Mouse (Mus musculus) kidney, postnatal 0 days (tissue): Measurements from ENCODE around the gene Prpf18. TPM values are rescaled to one million over a fixed set of nuclear protein-coding genes. Genes with fewer than 3 reads are reported as not detected.
A peak's percentile ranks its signal among the peaks of the same experiment; 100 is the strongest.
"Not testable (repeated sequence)": the region's sequence is repeated elsewhere in the genome, so short reads cannot be mapped to it uniquely, and the experiment has no call there.

Experiments used
- ATAC-seq: fragments of 200-750 bp; cut with Nextera tagmentation; replicated peaks from 2 replicates; pipeline ENCODE4 v1.8.0; 2017; ENCODE audit warnings: low read depth, moderate number of reproducible peaks, moderate TSS enrichment, moderate library complexity; ENCODE audit not compliant: low FRiP score
- DNase-seq: peaks from one replicate; pipeline ENCODE4 v3.0.0-alpha.2; 2016; ENCODE audit warnings: low spot score
- H3K27ac ChIP-seq: fragments of 300-500 bp; sonication (generic); 2 replicates; pipeline ENCODE4 v1.5.1; 2014; ENCODE audit warnings: mild to moderate bottlenecking
- H3K27me3 ChIP-seq: fragments of 300-500 bp; sonication (generic); 2 replicates; pipeline ENCODE4 v1.6.1; 2014; ENCODE audit warnings: low read length, mixed read lengths; ENCODE audit not compliant: insufficient read depth
- H3K36me3 ChIP-seq: fragments of 300-500 bp; sonication (generic); 2 replicates; pipeline ENCODE4 v1.6.1; 2014; ENCODE audit warnings: low read length, mixed read lengths; ENCODE audit not compliant: insufficient read depth
- H3K4me1 ChIP-seq: fragments of 300-500 bp; sonication (generic); replicated peaks from 2 replicates; pipeline ENCODE4 v1.6.1; 2014; ENCODE audit warnings: antibody characterized with exemption, low read length, mixed read lengths; ENCODE audit not compliant: insufficient read depth
- H3K4me2 ChIP-seq: fragments of 300-500 bp; sonication (generic); 2 replicates; pipeline ENCODE4 v1.6.1; 2014; ENCODE audit warnings: mild to moderate bottlenecking, low read length, moderate library complexity, mixed read lengths
- H3K4me3 ChIP-seq: fragments of 300-500 bp; sonication (generic); replicated peaks from 2 replicates; pipeline ENCODE4 v1.5.1; 2014; ENCODE audit warnings: low read depth, low read length
- H3K9ac ChIP-seq: fragments of 300-500 bp; sonication (generic); 2 replicates; pipeline ENCODE4 v1.6.1; 2014; ENCODE audit warnings: low read depth, low read length
- H3K9me3 ChIP-seq: fragments of 300-500 bp; sonication (generic); replicated peaks from 2 replicates; pipeline ENCODE4 v1.6.1; 2016; ENCODE audit warnings: low read length, inconsistent platforms, mixed read lengths
- CTCF ChIP-seq: IDR thresholded peaks from 2 replicates; pipeline ENCODE4 v1.5.1; 2016; ENCODE audit warnings: antibody characterized with exemption, low read depth, mild to moderate bottlenecking, moderate library complexity
- WGBS: fragments of 180-500 bp; shearing (Covaris S2); extraction: QIAGEN DNeasy Blood & Tissue Kit; methylation state at CpG from one replicate; pipeline ENCODE4 v1.1.7; 2014; 5-methylcytosine and 5-hydroxymethylcytosine counted together
- polyA plus RNA-seq: library from polyadenylated mRNA; unstranded; fragments of >200 nt; fragmentation: Nextera tagmentation; extraction: Ambion mirVana; gene quantifications from 2 replicates; pipeline ENCODE4 v1.2.1, GENCODE M21; 2015

The Prpf18 gene
- polyA plus RNA-seq, 1 experiment from 2014 or later: 24.3 TPM

DNA sequence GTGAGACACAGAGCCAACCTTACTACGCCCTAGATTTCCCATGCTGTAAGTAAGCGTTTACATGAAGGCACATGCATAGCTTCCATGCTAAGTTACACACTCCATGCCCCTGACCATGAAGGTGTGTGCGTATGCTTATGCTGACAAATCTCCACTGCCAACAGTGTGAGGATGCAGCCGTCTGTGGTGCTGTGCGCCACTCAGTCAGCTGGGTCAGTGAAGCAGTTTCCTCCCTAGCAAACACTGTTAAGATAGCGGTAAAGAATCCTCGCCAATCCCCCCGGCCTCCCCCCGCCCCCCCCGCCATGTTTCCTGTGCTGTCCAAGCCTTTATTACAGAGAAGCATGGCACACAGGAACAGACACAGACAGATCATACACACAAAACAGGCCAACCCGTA is 22.4 kb downstream of the Prpf18 start:
- no peak overlapping the region for H3K4me2 ChIP-seq
- H3K4me1 ChIP-seq: no peaks in the 10 kb centered on the region
- TF ChIP-seq CTCF: no peak
- H3K4me3 ChIP-seq: no peak overlapping the region
- H3K36me3 ChIP-seq: peaks cover 18% of the 10 kb centered on the region
- no peak overlapping the region for H3K9ac ChIP-seq
- H3K9me3 ChIP-seq: no peaks in the 10 kb centered on the region
- H3K27ac ChIP-seq: no peak overlapping the region
- no peak for DNase-seq
- 85% methylated on average over 11 of the region's 11 CpGs for WGBS
- ATAC-seq: no peak
- H3K27me3 ChIP-seq: no peaks in the 10 kb centered on the region

DNA sequence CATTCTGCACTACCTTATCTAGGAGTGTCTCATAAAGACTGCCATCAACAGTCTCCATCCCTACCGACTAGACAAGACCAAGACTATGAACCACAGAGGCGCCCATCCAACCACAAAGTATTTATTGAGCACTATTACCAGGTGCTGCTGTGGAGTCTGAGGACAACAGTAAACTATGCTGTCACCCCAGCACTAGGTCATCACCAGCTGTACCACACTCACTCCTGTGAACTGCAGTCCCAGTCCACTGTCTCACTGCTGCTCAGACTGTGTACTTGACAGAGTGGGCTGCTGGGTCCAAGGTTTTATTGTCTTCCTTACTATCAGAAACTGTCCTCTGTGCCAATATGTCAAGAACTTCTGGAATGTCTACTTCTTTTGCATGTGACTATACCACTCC is 23.0 kb downstream of the Prpf18 start:
- no peaks in the 10 kb centered on the region for H3K9me3 ChIP-seq
- no peak overlapping the region for H3K4me3 ChIP-seq
- no peak for TF ChIP-seq CTCF
- no peak overlapping the region for H3K9ac ChIP-seq
- no peak overlapping the region for H3K27ac ChIP-seq
- ATAC-seq: no peak
- no peaks in the 10 kb centered on the region for H3K4me1 ChIP-seq
- DNase-seq: no peak
- H3K36me3 ChIP-seq: peaks cover 17% of the 10 kb centered on the region; the same call in 1 of the 2 replicates
- no peaks in the 10 kb centered on the region for H3K27me3 ChIP-seq
- H3K4me2 ChIP-seq: no peak overlapping the region
- 91% methylated on average over 2 of the region's 2 CpGs for WGBS

DNA sequence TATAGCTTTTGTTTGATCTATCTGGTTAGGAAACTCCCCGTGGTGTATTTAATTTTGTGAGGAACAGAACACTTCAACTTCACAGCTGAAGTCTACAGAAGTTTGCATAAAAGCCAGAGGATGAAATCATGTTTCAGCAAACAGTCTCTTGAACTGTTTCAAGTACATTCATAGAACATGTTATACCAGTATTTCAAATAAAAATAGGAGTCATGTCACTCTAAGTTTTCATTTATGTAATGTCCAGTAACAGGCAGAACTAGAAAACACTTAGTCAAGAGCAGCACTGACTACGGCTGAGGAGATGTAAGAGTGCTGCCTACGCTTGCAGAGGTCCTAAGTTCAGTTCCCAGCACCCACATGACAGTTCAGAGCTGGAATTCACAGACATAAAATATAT is 25.0 kb downstream of the Prpf18 start:
- H3K4me2 ChIP-seq: no peak overlapping the region
- ATAC-seq: no peak
- peaks cover 22% of the 10 kb centered on the region; the same call in 1 of the 2 replicates for H3K36me3 ChIP-seq
- no peaks in the 10 kb centered on the region for H3K4me1 ChIP-seq
- DNase-seq: no peak
- H3K27me3 ChIP-seq: no peaks in the 10 kb centered on the region
- no peak overlapping the region for H3K9ac ChIP-seq
- 89% methylated on average over 3 of the region's 3 CpGs for WGBS
- H3K9me3 ChIP-seq: no peaks in the 10 kb centered on the region
- TF ChIP-seq CTCF: no peak
- no peak overlapping the region for H3K4me3 ChIP-seq
- no peak overlapping the region for H3K27ac ChIP-seq

GRCm38 (mm10) chr2:4621471-4621985 is 30.4 kb downstream of the Prpf18 start:
- Histone ChIP-seq H3K4me2 (no peak overlapping the region), H3K27ac (no peak overlapping the region; the same call in 1 of the 2 replicates)

DNA sequence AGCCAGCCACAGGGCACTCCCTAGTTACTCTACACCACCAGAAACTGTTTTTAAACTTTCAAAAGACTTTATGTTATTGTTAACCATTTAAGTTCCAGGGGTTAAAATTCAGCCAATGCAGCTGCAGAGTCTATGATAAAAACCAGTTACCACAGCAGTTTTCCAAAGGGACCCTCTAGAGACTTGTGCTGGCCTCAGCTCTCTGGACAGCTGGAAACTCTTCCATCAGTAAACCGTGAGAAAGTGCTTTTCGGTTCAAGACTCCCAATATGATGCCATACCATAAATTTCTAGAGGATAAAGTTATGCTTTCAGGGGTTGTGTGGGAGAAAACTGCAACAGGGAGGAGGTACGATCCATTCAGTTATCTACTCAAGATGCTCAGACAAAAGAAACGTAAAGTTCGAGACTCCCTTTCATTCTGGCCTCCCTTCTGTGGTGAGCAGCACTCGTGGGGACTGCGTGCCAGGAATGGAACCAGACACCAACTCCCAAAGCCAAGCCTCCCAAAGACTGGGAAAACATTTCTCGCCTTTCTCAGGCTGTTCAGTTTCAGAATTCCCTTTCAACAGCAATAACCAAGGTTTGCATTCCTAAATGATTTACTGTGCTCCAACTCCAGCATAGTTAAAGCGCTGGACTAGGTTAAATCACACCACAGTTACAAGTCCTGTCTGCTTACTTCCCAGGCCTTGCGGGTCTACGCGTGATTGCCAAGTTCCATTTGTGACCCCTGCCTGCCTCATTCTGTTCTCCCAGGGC is 31.1 kb downstream of the Prpf18 start:
- peak; percentile 87 for DNase-seq
- Histone ChIP-seq H3K4me1 (0 out of 2 replicates have a peak, but pooled peaks cover 2% of the 10 kb centered on the region), H3K9ac (no peak overlapping the region), H3K9me3 (no peaks in the 10 kb centered on the region), H3K4me2 (no peak overlapping the region), H3K4me3 (no peak overlapping the region), H3K27ac (peak overlapping the region; percentile 14; the same call in 1 of the 2 replicates), H3K27me3 (no peaks in the 10 kb centered on the region), H3K36me3 (0 out of 2 replicates have a peak, but pooled peaks cover 5% of the 10 kb centered on the region)
- WGBS: 31% methylated on average over 12 of the region's 12 CpGs
- no peak for TF ChIP-seq CTCF
- peak; percentile 49; the same call in 1 of the 2 replicates for ATAC-seq

More at GRCm38 (mm10) chr2:4621471-4621985, 30.4 kb downstream of the Prpf18 start:
- 35% methylated on average over 3 of the region's 3 CpGs for WGBS
- Histone ChIP-seq H3K9me3 (no peaks in the 10 kb centered on the region), H3K4me3 (no peak overlapping the region), H3K4me1 (0 out of 2 replicates have a peak, but pooled peaks cover 2% of the 10 kb centered on the region), H3K27me3 (no peaks in the 10 kb centered on the region), H3K36me3 (0 out of 2 replicates have a peak, but pooled peaks cover 5% of the 10 kb centered on the region), H3K9ac (no peak overlapping the region)
- DNase-seq (peak; percentile 17), ATAC-seq (no peak; the same call in 1 of the 2 replicates)
- no peak for TF ChIP-seq CTCF

GRCm38 (mm10) chr2:4619893-4620593 is 31.9 kb downstream of the Prpf18 start:
- ATAC-seq (no peak), DNase-seq (peak; percentile 29)
- no peaks in the 10 kb centered on the region for H3K9me3 ChIP-seq
- 43% methylated on average over 6 of the region's 6 CpGs for WGBS
- no peak overlapping the region for H3K4me2 ChIP-seq
- no peaks in the 10 kb centered on the region for H3K27me3 ChIP-seq
- H3K4me3 ChIP-seq: no peak overlapping the region
- H3K36me3 ChIP-seq: 0 out of 2 replicates have a peak, but pooled peaks cover 5% of the 10 kb centered on the region
- no peak overlapping the region for H3K27ac ChIP-seq
- H3K4me1 ChIP-seq: 0 out of 2 replicates have a peak, but pooled peaks cover 2% of the 10 kb centered on the region
- no peak overlapping the region for H3K9ac ChIP-seq
- no peak for TF ChIP-seq CTCF

GRCm38 (mm10) chr2:4619126-4619525 is 32.8 kb downstream of the Prpf18 start:
- not testable (repeated sequence) for H3K4me2 ChIP-seq, ATAC-seq, H3K27me3 ChIP-seq, H3K4me1 ChIP-seq, H3K36me3 ChIP-seq, H3K9me3 ChIP-seq, H3K27ac ChIP-seq, DNase-seq, H3K9ac ChIP-seq, H3K4me3 ChIP-seq
